Mouse (Mus musculus) thymus, postnatal 4 days (tissue): Measurements from ENCODE around the gene Mlx.
"Not testable (repeated sequence)": the region's sequence is repeated elsewhere in the genome, so short reads cannot be mapped to it uniquely, and the experiment has no call there.

Experiments
- DNase-seq: peaks from one replicate; pipeline ENCODE4 v3.0.0; 2021

Mlx gene

GRCm38 (mm10) chr11:101109351-101109750, 22.3 kb downstream of the Mlx start:
- DNase-seq: no peak

GRCm38 (mm10) chr11:101110708-101111107, 23.6 kb downstream of the Mlx start:
- DNase-seq: no peak

DNA sequence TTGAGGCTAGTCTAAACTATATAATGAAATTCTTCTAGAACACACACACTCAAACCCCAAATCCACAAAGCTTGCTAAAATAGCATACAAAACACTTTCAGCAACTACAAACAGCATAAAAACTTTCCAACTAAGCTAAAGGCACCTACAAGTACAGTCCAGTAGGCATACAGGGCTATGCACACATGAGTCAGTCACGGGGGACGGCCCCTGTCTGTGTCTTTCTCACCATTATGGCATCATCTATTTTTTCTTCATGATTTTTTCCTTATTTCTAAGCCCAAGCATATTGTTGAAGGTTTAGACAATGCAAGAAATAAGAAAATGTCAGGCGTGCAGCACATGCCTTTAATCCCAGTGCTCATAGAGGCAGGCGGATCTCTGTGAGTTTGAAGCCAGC, 24.1 kb downstream of the Mlx start:
- DNase-seq: no peak

- DNase-seq: no peak
Observed at GRCm38 (mm10) chr11:101112186-101112585, 25.1 kb downstream of the Mlx start.

GRCm38 (mm10) chr11:101115564-101115963, 28.5 kb downstream of the Mlx start:
- DNase-seq: no peak

DNA sequence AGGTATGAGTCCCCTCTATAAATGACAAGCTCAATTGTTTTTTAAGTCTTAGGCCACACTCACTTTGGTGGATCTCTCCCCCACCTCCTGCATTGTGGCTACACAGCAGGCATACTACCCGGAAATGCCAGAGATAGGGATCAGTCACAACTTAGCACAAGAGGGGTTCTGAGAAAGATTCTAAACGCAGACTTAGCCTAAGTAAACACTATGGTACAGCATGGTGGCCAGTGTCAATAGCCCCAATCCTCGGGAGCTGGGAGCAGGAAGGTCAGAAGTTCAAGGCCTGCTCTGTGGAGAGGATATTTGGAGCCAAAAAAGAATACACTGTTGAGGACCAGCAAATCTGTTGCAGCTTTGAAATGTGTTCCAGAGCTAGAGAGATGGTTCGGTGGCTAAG, 31.0 kb downstream of the Mlx start:
- no peak for DNase-seq

GRCm38 (mm10) chr11:101119131-101119760, 32.2 kb downstream of the Mlx start:
- DNase-seq: peak; percentile 48

- DNase-seq: peak; percentile 100
Observed at GRCm38 (mm10) chr11:101119761-101120544, 32.9 kb downstream of the Mlx start, which contains the start of the genes Retreg3 and Tubg1. Gene Retreg3, minus strand, starts transcription at chr11:101119893. Gene Tubg1, plus strand, starts transcription at chr11:101119938.

- peak; percentile 34 for DNase-seq
Observed at GRCm38 (mm10) chr11:101120545-101121188, 33.6 kb downstream of the Mlx start.

DNA sequence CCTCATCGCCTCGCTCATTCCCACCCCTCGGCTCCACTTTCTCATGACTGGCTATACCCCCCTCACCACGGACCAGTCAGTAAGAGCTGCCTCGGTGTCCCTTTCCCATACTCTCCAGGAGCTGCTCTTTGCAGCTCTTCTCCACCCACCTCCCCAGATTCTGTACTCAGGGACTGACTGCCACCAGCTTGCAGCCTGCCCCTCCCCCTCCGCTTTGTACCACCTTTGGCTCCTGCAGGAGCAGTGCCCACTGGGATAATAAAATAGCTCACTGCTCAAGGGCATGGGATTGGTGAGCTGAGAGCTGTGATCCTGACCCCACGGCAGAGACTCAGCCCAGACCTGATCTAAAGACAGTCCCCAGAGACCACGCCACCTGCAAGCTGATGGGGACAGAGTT, 37.4 kb downstream of the Mlx start:
- not testable (repeated sequence) for DNase-seq

- not testable (repeated sequence) for DNase-seq
Observed at GRCm38 (mm10) chr11:101125008-101125407, 37.9 kb downstream of the Mlx start.

- DNase-seq: peak; percentile 54
Observed at GRCm38 (mm10) chr11:101127075-101127474, 40.0 kb downstream of the Mlx start.

- no peak for DNase-seq
Observed at GRCm38 (mm10) chr11:101128996-101129577, 42.0 kb downstream of the Mlx start.

DNA sequence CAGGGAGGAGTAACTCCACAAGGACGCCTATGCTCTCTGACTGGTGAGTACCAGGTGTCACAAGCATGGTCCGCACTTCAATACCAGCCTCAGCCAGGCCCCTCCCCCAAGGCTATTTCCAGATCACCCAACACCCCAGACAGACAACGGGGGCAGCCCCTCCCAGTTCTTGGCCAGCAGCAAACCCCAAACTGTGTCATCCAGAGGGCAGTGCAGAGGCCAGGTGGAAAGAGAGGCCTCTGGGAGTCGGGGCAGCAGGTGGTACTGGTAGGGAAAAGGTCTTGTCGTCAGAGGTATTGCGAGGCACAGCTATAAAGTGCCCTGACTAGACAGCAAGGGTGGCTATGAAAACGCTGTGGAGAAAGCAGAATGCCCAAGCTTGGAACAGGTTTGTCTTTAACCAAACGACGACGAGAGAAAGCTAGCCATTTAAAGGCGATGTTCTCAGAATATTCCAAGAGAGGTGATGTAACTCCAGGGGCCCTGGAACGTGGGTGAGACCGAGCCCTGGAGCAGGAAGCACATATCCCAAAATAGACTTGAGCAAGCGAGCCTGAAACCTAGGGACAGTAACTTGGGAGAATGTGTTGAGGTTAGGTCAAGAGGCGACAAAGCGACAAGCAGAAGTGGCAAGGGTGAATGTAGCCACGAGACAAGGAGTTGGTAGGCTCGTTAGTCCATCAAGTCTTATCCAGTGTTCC, 43.1 kb downstream of the Mlx start:
- DNase-seq: no peak

DNA sequence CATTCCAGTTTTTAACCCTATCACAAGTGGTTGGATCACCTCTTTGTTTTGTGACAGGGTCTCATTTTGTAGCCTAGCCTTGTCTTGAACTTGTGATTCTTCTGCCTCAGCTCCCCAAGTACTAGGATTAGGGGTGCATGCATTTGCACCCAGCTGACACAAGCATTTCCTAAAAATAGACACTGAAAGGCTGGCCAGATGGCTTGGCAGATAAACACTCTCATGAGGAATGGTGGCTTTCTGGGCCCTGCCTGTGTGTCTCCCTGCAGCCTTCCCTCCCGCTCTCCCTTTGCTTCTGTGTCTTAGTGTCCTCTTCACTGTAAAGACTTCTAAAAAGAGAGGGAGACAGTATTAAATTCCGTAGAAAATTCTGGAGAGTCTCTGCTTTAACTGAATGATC, 44.1 kb downstream of the Mlx start:
- DNase-seq: no peak

DNA sequence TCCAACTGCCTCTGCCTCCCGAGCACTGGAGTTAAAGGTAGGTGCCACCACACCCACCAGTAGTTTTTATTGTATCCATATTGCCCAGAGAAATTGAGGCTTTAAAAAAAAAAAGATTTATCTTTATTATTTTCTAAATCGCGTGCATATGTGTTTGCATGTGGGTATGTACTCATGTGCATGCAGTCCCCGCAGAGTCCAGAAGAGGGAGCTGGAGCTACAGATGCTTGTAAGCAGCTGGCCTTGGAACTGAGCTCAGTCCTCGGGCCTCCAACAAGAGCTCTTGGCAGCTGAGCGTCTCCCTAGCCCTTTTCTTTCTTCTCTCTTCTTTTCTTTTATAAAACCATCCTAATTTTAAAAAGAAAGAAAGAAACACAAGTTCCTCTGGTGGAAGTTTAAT, 44.6 kb downstream of the Mlx start:
- peak; percentile 61 for DNase-seq

- no peak for DNase-seq
Observed at GRCm38 (mm10) chr11:101133037-101133436, 46.0 kb downstream of the Mlx start.

DNA sequence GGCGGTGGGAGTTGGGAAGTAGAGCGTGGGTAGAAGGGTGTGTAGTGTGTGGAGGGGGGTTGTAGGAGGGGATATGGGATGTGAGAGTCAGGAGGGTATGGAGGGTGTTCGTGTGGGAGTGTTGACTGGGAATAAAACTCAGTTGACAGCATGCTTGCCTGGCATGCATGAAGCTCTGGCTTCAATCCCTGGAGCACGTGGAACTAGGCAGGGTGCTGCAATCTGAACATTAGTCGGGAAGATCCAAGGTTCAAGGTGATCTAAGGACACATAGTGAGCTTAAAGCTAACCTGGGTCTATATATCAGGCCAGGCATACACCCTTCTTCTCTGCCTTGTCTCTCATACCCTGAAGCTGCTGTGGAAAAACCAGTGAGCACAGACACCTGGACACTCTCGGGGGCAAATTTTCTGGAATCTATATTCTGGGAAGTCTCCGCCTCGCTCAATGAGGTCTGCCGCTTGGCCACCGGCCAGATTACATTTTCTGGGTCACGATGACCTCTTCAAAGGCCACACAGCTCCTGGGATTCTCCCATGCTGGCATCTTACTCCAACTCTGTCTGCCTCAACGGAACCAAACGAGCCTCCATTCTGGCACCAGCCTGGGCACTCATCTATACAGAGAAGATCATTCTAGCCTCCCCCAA, 47.3 kb downstream of the Mlx start:
- no peak for DNase-seq

DNA sequence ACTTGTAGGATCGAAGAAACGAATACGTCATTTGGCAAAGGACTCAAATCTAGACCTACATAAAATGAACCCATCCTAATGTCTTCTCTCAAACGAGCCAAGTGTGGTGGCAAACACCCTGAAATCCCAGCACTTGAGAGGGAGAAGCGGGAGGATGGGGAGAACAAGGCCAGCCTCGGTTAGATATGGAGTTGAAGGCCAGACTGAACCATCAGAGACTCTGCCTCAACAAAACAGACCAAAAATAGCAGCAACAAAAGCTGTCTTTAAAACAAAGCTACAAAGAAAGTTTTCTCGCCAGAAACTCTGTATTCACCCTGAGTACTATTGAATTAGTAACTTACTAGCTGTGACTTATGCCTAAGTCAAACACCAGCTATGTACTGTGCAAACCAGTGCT, 49.9 kb downstream of the Mlx start:
- no peak for DNase-seq

- DNase-seq: no peak
Observed at GRCm38 (mm10) chr11:101138536-101139181, 51.6 kb downstream of the Mlx start.

- no peak for DNase-seq
Observed at GRCm38 (mm10) chr11:101140164-101140819, 53.2 kb downstream of the Mlx start.
